Mouse (Mus musculus): ENCODE data around the gene Hs1bp3. TPM values are rescaled to one million over a fixed set of nuclear protein-coding genes. Genes with fewer than 3 reads are reported as not detected.
A peak's percentile ranks its signal among the peaks of the same experiment; 100 is the strongest.

Gene Hs1bp3
- polyA plus RNA-seq, 1 experiment from 2014 or later = 11.5 TPM

GRCm38 (mm10) chr12:8327675-8328053, 14.4 kb downstream of the Hs1bp3 start:
- no peaks in the 10 kb centered on the region for H3K9me3 ChIP-seq (ENCODE audit: low read depth, low read length)
- WGBS = 93% methylated on average over 1 of the region's 1 CpGs
- no peak for ATAC-seq (ENCODE audit: insufficient read depth)
- no peak for DNase-seq
- peaks cover 21% of the 10 kb centered on the region for H3K36me3 ChIP-seq (ENCODE audit: insufficient read depth)
- H3K9ac ChIP-seq = peak overlapping the region; percentile 1; the same call in 1 of the 2 replicates
- TF ChIP-seq CTCF (IDR thresholded peaks at IDR 0.05; ENCODE audit: low read depth) = no peak
- H3K27me3 ChIP-seq (ENCODE audit: insufficient read depth, low read length) = no peaks in the 10 kb centered on the region
- H3K4me2 ChIP-seq = no peak overlapping the region
- H3K4me1 ChIP-seq (ENCODE audit: insufficient read depth) = peaks cover 3% of the 10 kb centered on the region; the same call in 1 of the 2 replicates
- no peak overlapping the region for H3K4me3 ChIP-seq (ENCODE audit: low read depth, low read length)
- no peak overlapping the region for H3K27ac ChIP-seq (ENCODE audit: low read depth)

- no peak overlapping the region for H3K27ac ChIP-seq (ENCODE audit: low read depth)
- no peaks in the 10 kb centered on the region for H3K9me3 ChIP-seq (ENCODE audit: low read depth, low read length)
- no peak overlapping the region for H3K9ac ChIP-seq
- H3K4me1 ChIP-seq (ENCODE audit: insufficient read depth) = peaks cover 3% of the 10 kb centered on the region; the same call in 1 of the 2 replicates
- no peaks in the 10 kb centered on the region for H3K27me3 ChIP-seq (ENCODE audit: insufficient read depth, low read length)
- ATAC-seq (ENCODE audit: insufficient read depth) (no peak), DNase-seq (no peak)
- TF ChIP-seq CTCF (IDR thresholded peaks at IDR 0.05; ENCODE audit: low read depth) = peak; percentile 21; the same call in 1 of the 2 replicates
- no peak overlapping the region for H3K4me2 ChIP-seq
- no peak overlapping the region for H3K4me3 ChIP-seq (ENCODE audit: low read depth, low read length)
- WGBS = 94% methylated on average over 7 of the region's 7 CpGs
- peaks cover 21% of the 10 kb centered on the region for H3K36me3 ChIP-seq (ENCODE audit: insufficient read depth)
These were observed 16.0 kb downstream of the Hs1bp3 start for GRCm38 (mm10) chr12:8329236-8329635.

GRCm38 (mm10) chr12:8331489-8332173, 18.4 kb downstream of the Hs1bp3 start:
- peaks cover 3% of the 10 kb centered on the region; the same call in 1 of the 2 replicates for H3K4me1 ChIP-seq (ENCODE audit: insufficient read depth)
- H3K27me3 ChIP-seq (ENCODE audit: insufficient read depth, low read length) = no peaks in the 10 kb centered on the region
- ATAC-seq (ENCODE audit: insufficient read depth) = peak; percentile 78
- TF ChIP-seq CTCF (IDR thresholded peaks at IDR 0.05; ENCODE audit: low read depth) = no peak
- WGBS = 34% methylated on average over 14 of the region's 14 CpGs
- H3K27ac ChIP-seq (ENCODE audit: low read depth) = peak overlapping the region; percentile 25; the same call in 1 of the 2 replicates
- no peak overlapping the region for H3K4me2 ChIP-seq
- H3K4me3 ChIP-seq (ENCODE audit: low read depth, low read length) = no peak overlapping the region
- peaks cover 19% of the 10 kb centered on the region for H3K36me3 ChIP-seq (ENCODE audit: insufficient read depth)
- no peaks in the 10 kb centered on the region for H3K9me3 ChIP-seq (ENCODE audit: low read depth, low read length)
- H3K9ac ChIP-seq = no peak overlapping the region
- peak; percentile 81 for DNase-seq

GRCm38 (mm10) chr12:8332174-8332542, 18.9 kb downstream of the Hs1bp3 start:
- 40% methylated on average over 5 of the region's 5 CpGs for WGBS
- ATAC-seq (ENCODE audit: insufficient read depth) (0 out of 2 replicates have a peak, but pooled peaks have one; percentile 3), DNase-seq (no peak)
- H3K9ac ChIP-seq = no peak overlapping the region
- H3K4me2 ChIP-seq = no peak overlapping the region
- no peak for TF ChIP-seq CTCF (IDR thresholded peaks at IDR 0.05; ENCODE audit: low read depth)
- no peaks in the 10 kb centered on the region for H3K27me3 ChIP-seq (ENCODE audit: insufficient read depth, low read length)
- H3K4me3 ChIP-seq (ENCODE audit: low read depth, low read length) = no peak overlapping the region
- H3K4me1 ChIP-seq (ENCODE audit: insufficient read depth) = peaks cover under 1% of the 10 kb centered on the region; the same call in 1 of the 2 replicates
- H3K27ac ChIP-seq (ENCODE audit: low read depth) = no peak overlapping the region
- no peaks in the 10 kb centered on the region for H3K9me3 ChIP-seq (ENCODE audit: low read depth, low read length)
- H3K36me3 ChIP-seq (ENCODE audit: insufficient read depth) = peaks cover 19% of the 10 kb centered on the region

- WGBS = 62% methylated on average over 8 of the region's 8 CpGs
- Histone ChIP-seq H3K27me3 (ENCODE audit: insufficient read depth, low read length) (no peaks in the 10 kb centered on the region), H3K27ac (ENCODE audit: low read depth) (no peak overlapping the region), H3K4me2 (no peak overlapping the region), H3K4me1 (ENCODE audit: insufficient read depth) (0 out of 2 replicates have a peak, but pooled peaks cover 3% of the 10 kb centered on the region), H3K9me3 (ENCODE audit: low read depth, low read length) (no peaks in the 10 kb centered on the region), H3K36me3 (ENCODE audit: insufficient read depth) (peaks cover 30% of the 10 kb centered on the region), H3K9ac (no peak overlapping the region), H3K4me3 (ENCODE audit: low read depth, low read length) (no peak overlapping the region)
- ATAC-seq (ENCODE audit: insufficient read depth) (no peak), DNase-seq (no peak)
- TF ChIP-seq CTCF (IDR thresholded peaks at IDR 0.05; ENCODE audit: low read depth) = no peak
These were observed 20.4 kb downstream of the Hs1bp3 start for GRCm38 (mm10) chr12:8333617-8334016.

- Histone ChIP-seq H3K9ac (no peak overlapping the region), H3K4me2 (no peak overlapping the region), H3K9me3 (ENCODE audit: low read depth, low read length) (no peaks in the 10 kb centered on the region), H3K27ac (ENCODE audit: low read depth) (no peak overlapping the region), H3K4me1 (ENCODE audit: insufficient read depth) (0 out of 2 replicates have a peak, but pooled peaks cover 6% of the 10 kb centered on the region), H3K4me3 (ENCODE audit: low read depth, low read length) (no peak overlapping the region), H3K36me3 (ENCODE audit: insufficient read depth) (peaks cover 30% of the 10 kb centered on the region), H3K27me3 (ENCODE audit: insufficient read depth, low read length) (no peaks in the 10 kb centered on the region)
- DNase-seq (no peak), ATAC-seq (ENCODE audit: insufficient read depth) (no peak)
- WGBS = 78% methylated on average over 4 of the region's 4 CpGs
- TF ChIP-seq CTCF (IDR thresholded peaks at IDR 0.05; ENCODE audit: low read depth) = no peak
These were observed 21.0 kb downstream of the Hs1bp3 start for GRCm38 (mm10) chr12:8334261-8334660.

GRCm38 (mm10) chr12:8335503-8335902, 22.3 kb downstream of the Hs1bp3 start:
- TF ChIP-seq CTCF (IDR thresholded peaks at IDR 0.05; ENCODE audit: low read depth) = no peak
- Histone ChIP-seq H3K27me3 (ENCODE audit: insufficient read depth, low read length) (no peaks in the 10 kb centered on the region), H3K36me3 (ENCODE audit: insufficient read depth) (peaks cover 34% of the 10 kb centered on the region), H3K9ac (no peak overlapping the region), H3K4me2 (no peak overlapping the region), H3K9me3 (ENCODE audit: low read depth, low read length) (no peaks in the 10 kb centered on the region), H3K4me1 (ENCODE audit: insufficient read depth) (peaks cover 10% of the 10 kb centered on the region; the same call in 1 of the 2 replicates), H3K27ac (ENCODE audit: low read depth) (no peak overlapping the region), H3K4me3 (ENCODE audit: low read depth, low read length) (no peak overlapping the region)
- WGBS = 87% methylated on average over 2 of the region's 2 CpGs
- no peak for ATAC-seq (ENCODE audit: insufficient read depth)
- DNase-seq = no peak

Measured in lung, embryonic 14.5 days (tissue).